Mouse (Mus musculus): ENCODE measurements around the gene Csf3.
"Not testable (repeated sequence)": the region's sequence is repeated elsewhere in the genome, so short reads cannot be mapped to it uniquely, and the experiment has no call there.

GRCm38 (mm10) chr11:98680595-98680994 lies 20.5 kb upstream of the Csf3 start:
- TF ChIP-seq CTCF (IDR thresholded peaks at IDR 0.05; ENCODE audit: low read depth, low read length); POLR2A (IDR thresholded peaks at IDR 0.05; ENCODE audit: insufficient read depth, low read length); EP300 (IDR thresholded peaks at IDR 0.05; ENCODE audit: insufficient read depth, low read depth, low read length): not testable (repeated sequence)

Data from ES-Bruce4 (cell line).